Mouse (Mus musculus) kidney, adult 8-10 months (tissue): ENCODE results near the gene Kif18b.

Experiments used
- DNase-seq, 2 experiments: peaks; one replicate each; pipeline ENCODE4 v3.0.0; 2022

The Kif18b gene

GRCm38 (mm10) chr11:102937529-102938182 is 12.7 kb upstream of the Kif18b start:
- no peak for DNase-seq

GRCm38 (mm10) chr11:102936272-102936671 is 11.3 kb upstream of the Kif18b start:
- DNase-seq, result no peak

- no peak for DNase-seq
Observed at GRCm38 (mm10) chr11:102930672-102931071, 5.7 kb upstream of the Kif18b start.

- no peak for DNase-seq
Observed at GRCm38 (mm10) chr11:102925351-102925717, 410 bp upstream of the Kif18b start.

- no peak for DNase-seq
Observed at GRCm38 (mm10) chr11:102921491-102921890, 3.4 kb downstream of the Kif18b start.

- no peak for DNase-seq
Observed at GRCm38 (mm10) chr11:102918077-102918476, 6.8 kb downstream of the Kif18b start.

GRCm38 (mm10) chr11:102915380-102915779 is 9.5 kb downstream of the Kif18b start:
- DNase-seq, result no peak

- no peak for DNase-seq
Observed at GRCm38 (mm10) chr11:102911376-102911775, 13.5 kb downstream of the Kif18b start.

- DNase-seq, result no peak
Observed at GRCm38 (mm10) chr11:102903654-102904053, 21.3 kb downstream of the Kif18b start.

- DNase-seq, result no peak
Observed at GRCm38 (mm10) chr11:102902107-102902506, 22.8 kb downstream of the Kif18b start.

- DNase-seq, result no peak
Observed at GRCm38 (mm10) chr11:102901199-102901598, 23.7 kb downstream of the Kif18b start.

GRCm38 (mm10) chr11:102900763-102901162 is 24.2 kb downstream of the Kif18b start, which contains the start of gene Gfap:
TSS of gene Gfap (minus strand) at chr11:102900912.
- DNase-seq, result peak; percentile 52 to 82

GRCm38 (mm10) chr11:102898408-102898807 is 26.5 kb downstream of the Kif18b start:
- no peak for DNase-seq

GRCm38 (mm10) chr11:102896641-102897040 is 28.3 kb downstream of the Kif18b start:
- DNase-seq, result no peak

GRCm38 (mm10) chr11:102895779-102896178 is 29.1 kb downstream of the Kif18b start:
- no peak for DNase-seq

GRCm38 (mm10) chr11:102894716-102895115 is 30.2 kb downstream of the Kif18b start:
- DNase-seq, result no peak

- DNase-seq, result peak; percentile 83 to 85
Observed at GRCm38 (mm10) chr11:102893015-102893651, 31.8 kb downstream of the Kif18b start.

- DNase-seq, result no peak
Observed at GRCm38 (mm10) chr11:102890096-102890495, 34.8 kb downstream of the Kif18b start.

- no peak for DNase-seq
Observed at GRCm38 (mm10) chr11:102888135-102888534, 36.8 kb downstream of the Kif18b start.

- no peak for DNase-seq
Observed at GRCm38 (mm10) chr11:102887433-102887832, 37.5 kb downstream of the Kif18b start.

GRCm38 (mm10) chr11:102884616-102885219 is 40.2 kb downstream of the Kif18b start, which contains the start of gene Fam187a:
TSS of gene Fam187a (plus strand) at chr11:102885169.
- no peak for DNase-seq

- DNase-seq, result no peak
Observed at GRCm38 (mm10) chr11:102881314-102882198, 43.4 kb downstream of the Kif18b start.
